Mouse (Mus musculus): ENCODE data around the gene Chd3. TPM values are rescaled to one million over a fixed set of nuclear protein-coding genes. Genes with fewer than 3 reads are reported as not detected.
"Not testable (repeated sequence)": the region's sequence is repeated elsewhere in the genome, so short reads cannot be mapped to it uniquely, and the experiment has no call there.

Chd3 gene
- polyA plus RNA-seq, 1 experiment from 2014 or later = 78.7 TPM

GRCm38 (mm10) chr11:69395634-69396373 is 26.6 kb upstream of the Chd3 start:
- H3K27me3 ChIP-seq = peaks cover 24% of the 10 kb centered on the region
- peak; percentile 84 for ATAC-seq (ENCODE audit: low FRiP score, low read depth)
- peak overlapping the region; percentile 82 for H3K9ac ChIP-seq (replicated peaks)
- peak overlapping the region; percentile 94 for H3K27ac ChIP-seq (replicated peaks)
- H3K4me1 ChIP-seq = peaks cover 42% of the 10 kb centered on the region
- peaks cover 21% of the 10 kb centered on the region for H3K36me3 ChIP-seq
- H3K4me3 ChIP-seq = peak overlapping the region; percentile 70
- H3K9me3 ChIP-seq = no peaks in the 10 kb centered on the region
- peak overlapping the region; percentile 81 for H3K4me2 ChIP-seq (replicated peaks)
- under 1% methylated on average over 48 of the region's 48 CpGs for WGBS

GRCm38 (mm10) chr11:69395235-69395633 is 26.0 kb upstream of the Chd3 start, which contains the start of the genes Naa38 and Cyb5d1:
Gene Naa38 (plus strand): TSS chr11:69395487.
Gene Cyb5d1 (minus strand): TSS chr11:69395631.
- peak; percentile 72 for ATAC-seq (ENCODE audit: low FRiP score, low read depth)

GRCm38 (mm10) chr11:69394591-69395167 is 25.5 kb upstream of the Chd3 start:
- Histone ChIP-seq H3K4me1 (peaks cover 43% of the 10 kb centered on the region), H3K4me3 (peak overlapping the region; percentile 70)

More at GRCm38 (mm10) chr11:69395235-69395633, 26.0 kb upstream of the Chd3 start, which contains the start of the genes Naa38 and Cyb5d1:
- under 1% methylated on average over 24 of the region's 24 CpGs for WGBS
- Histone ChIP-seq H3K27ac (replicated peaks) (peak within 1 kb of the TSS; percentile 94), H3K36me3 (peaks cover 15% of the 10 kb centered on the region), H3K4me1 (peaks cover 42% of the 10 kb centered on the region), H3K4me2 (replicated peaks) (peak within 1 kb of the TSS; percentile 81), H3K4me3 (peak within 1 kb of the TSS; percentile 70), H3K9ac (replicated peaks) (peak within 1 kb of the TSS; percentile 82), H3K27me3 (peaks cover 18% of the 10 kb centered on the region)
- H3K9me3 ChIP-seq = not testable (repeated sequence)

DNA sequence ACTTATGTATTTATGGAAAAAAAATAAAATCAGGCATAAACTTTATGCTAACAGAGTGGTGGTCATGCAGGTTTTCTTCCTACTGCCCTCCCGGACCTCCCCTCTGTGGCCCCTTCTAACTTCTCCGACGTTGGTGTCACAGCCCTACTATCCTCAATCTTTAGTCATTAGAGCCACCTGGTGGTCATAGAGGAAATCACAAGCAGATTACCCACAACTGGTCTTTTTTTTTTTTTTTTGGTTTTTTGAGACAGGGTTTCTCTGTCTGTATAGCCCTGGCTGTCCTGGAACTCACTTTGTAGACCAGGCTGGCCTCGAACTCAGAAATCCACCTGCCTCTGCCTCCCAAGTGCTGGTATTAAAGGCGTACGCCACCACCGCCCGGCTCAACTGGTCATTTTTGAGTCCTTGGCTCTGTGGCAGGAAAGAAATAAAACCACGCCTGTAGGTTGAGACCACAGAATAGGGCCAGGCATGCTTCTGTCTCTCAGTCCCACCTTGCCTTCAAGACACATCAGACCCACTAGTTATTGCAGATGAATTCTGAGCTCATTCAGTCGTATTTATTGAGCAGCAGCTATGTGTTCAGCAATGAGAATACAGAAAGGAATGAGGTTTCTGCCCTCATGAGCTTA is 21.3 kb upstream of the Chd3 start:
- Histone ChIP-seq H3K4me2 (replicated peaks) (no peak overlapping the region), H3K9me3 (no peaks in the 10 kb centered on the region), H3K36me3 (0 out of 2 replicates have a peak, but pooled peaks cover 2% of the 10 kb centered on the region), H3K27me3 (no peaks in the 10 kb centered on the region), H3K27ac (replicated peaks) (no peak overlapping the region), H3K9ac (replicated peaks) (no peak overlapping the region), H3K4me3 (no peak overlapping the region), H3K4me1 (peaks cover 9% of the 10 kb centered on the region)
- 53% methylated on average over 10 of the region's 10 CpGs for WGBS
- ATAC-seq (ENCODE audit: low FRiP score, low read depth) = no peak

More at GRCm38 (mm10) chr11:69394591-69395167, 25.5 kb upstream of the Chd3 start:
- 0 out of 2 replicates have a peak overlapping the region, but pooled peaks have one; percentile 94 for H3K27ac ChIP-seq (replicated peaks)
- H3K9ac ChIP-seq (replicated peaks) = peak overlapping the region; percentile 82
- peak; percentile 4; the same call in 1 of the 2 replicates for ATAC-seq (ENCODE audit: low FRiP score, low read depth)
- H3K36me3 ChIP-seq, H3K9me3 ChIP-seq: not testable (repeated sequence)
- WGBS = 2% methylated on average over 31 of the region's 31 CpGs
- peaks cover 13% of the 10 kb centered on the region for H3K27me3 ChIP-seq
- peak overlapping the region; percentile 81 for H3K4me2 ChIP-seq (replicated peaks)

DNA sequence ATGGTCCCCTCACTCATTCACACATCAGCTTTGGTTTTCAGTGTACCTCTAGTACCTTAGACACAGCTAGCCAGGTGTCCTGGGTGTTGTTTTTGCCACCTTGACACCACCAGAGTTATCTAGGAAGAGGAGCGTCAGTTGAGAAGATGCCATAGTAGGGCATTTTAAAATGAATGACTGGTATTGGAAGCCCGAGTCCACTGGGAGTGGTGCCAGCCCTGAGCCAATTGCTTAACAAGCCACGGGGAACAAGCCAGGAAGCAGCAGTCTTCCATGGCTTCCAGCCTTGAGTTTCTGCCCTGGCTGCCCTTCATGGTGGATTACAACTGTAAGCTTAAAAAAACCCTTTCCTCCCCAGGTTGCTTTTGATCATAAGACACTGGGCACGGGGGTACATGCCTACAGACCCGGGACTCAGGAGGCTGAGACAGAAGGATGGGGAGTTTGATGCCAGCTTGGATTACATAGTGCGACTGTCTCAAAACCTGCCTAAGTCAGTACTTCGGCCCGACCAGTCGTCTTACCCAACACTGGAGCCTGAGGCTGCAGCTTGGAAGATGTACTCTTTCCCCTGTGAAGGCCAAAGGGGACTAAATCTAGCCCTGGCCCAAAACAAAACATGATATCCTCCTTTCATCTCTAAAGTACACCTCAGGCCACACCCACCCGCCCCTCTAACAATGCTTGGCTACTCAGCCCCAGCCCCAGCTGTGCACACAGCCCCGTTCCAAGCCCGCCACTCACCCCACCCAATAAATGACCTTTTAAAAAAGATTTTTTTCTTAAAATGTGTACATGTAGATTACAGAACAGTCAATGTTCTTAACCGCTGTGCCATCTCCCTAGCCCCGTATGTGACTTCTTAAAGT is 20.6 kb upstream of the Chd3 start:
- no peak overlapping the region for H3K9ac ChIP-seq (replicated peaks)
- peaks cover 9% of the 10 kb centered on the region for H3K4me1 ChIP-seq
- no peaks in the 10 kb centered on the region for H3K9me3 ChIP-seq
- no peaks in the 10 kb centered on the region for H3K27me3 ChIP-seq
- no peak overlapping the region for H3K4me3 ChIP-seq
- WGBS = 67% methylated on average over 14 of the region's 14 CpGs
- no peak overlapping the region for H3K27ac ChIP-seq (replicated peaks)
- no peak for ATAC-seq (ENCODE audit: low FRiP score, low read depth)
- 0 out of 2 replicates have a peak, but pooled peaks cover 2% of the 10 kb centered on the region for H3K36me3 ChIP-seq
- no peak overlapping the region for H3K4me2 ChIP-seq (replicated peaks)

GRCm38 (mm10) chr11:69388680-69389079 is 19.5 kb upstream of the Chd3 start:
- Histone ChIP-seq H3K4me3 (no peak overlapping the region), H3K27me3 (no peaks in the 10 kb centered on the region), H3K4me1 (peaks cover 4% of the 10 kb centered on the region; the same call in 1 of the 2 replicates), H3K9me3 (no peaks in the 10 kb centered on the region), H3K9ac (replicated peaks) (no peak overlapping the region), H3K4me2 (replicated peaks) (no peak overlapping the region), H3K27ac (replicated peaks) (no peak overlapping the region), H3K36me3 (0 out of 2 replicates have a peak, but pooled peaks cover 2% of the 10 kb centered on the region)
- ATAC-seq (ENCODE audit: low FRiP score, low read depth) = no peak
- 95% methylated on average over 4 of the region's 4 CpGs for WGBS

DNA sequence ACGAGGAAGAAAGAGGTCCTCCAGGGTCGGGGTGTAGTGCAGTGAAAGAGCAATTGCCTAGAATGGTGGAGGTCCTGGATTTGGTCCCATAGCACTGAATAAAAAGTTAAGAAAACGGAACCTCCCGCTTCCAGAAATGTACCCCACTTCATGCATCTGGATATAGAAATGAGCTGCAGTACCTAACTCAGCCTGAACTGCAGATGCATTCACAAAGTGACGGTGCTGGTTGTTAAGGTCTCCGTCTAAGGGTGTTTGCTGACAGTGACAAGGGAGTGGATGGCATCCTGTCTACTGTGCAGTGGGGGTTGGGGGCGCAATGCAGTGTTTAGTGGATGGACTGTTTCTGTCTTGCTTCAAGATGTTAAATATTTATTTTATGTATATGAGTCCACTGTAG is 17.6 kb upstream of the Chd3 start:
- WGBS = 81% methylated on average over 7 of the region's 7 CpGs
- no peak overlapping the region for H3K9ac ChIP-seq (replicated peaks)
- no peak overlapping the region for H3K27ac ChIP-seq (replicated peaks)
- no peak overlapping the region for H3K4me2 ChIP-seq (replicated peaks)
- H3K4me3 ChIP-seq = no peak overlapping the region
- no peak for ATAC-seq (ENCODE audit: low FRiP score, low read depth)
- H3K36me3 ChIP-seq = no peaks in the 10 kb centered on the region
- H3K27me3 ChIP-seq = no peaks in the 10 kb centered on the region
- H3K4me1 ChIP-seq = peaks cover 4% of the 10 kb centered on the region; the same call in 1 of the 2 replicates
- H3K9me3 ChIP-seq = no peaks in the 10 kb centered on the region

DNA sequence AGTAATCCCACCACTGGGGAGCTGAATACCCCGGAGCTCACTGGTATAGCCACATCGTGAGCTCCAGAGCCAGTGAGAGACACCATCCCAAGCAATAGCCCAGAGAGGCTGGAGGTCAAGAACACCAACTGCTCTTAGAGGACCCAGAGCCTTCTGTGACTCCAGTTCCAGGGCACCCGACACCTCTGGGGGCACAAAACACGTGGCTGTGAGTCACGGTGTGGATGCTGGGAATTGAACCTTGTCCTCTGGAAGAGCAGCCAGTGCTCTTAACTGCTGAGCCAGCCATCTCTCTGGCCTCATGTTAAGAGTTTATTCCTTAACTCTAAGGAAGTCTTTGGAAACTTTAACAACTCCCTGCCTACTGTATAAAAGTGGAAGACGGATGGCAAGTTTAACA is 15.8 kb upstream of the Chd3 start:
- 82% methylated on average over 6 of the region's 6 CpGs for WGBS
- Histone ChIP-seq H3K4me1 (peaks cover 2% of the 10 kb centered on the region; the same call in 1 of the 2 replicates), H3K9ac (replicated peaks) (no peak overlapping the region), H3K27me3 (no peaks in the 10 kb centered on the region), H3K4me2 (replicated peaks) (no peak overlapping the region), H3K36me3 (no peaks in the 10 kb centered on the region), H3K4me3 (no peak overlapping the region), H3K27ac (replicated peaks) (no peak overlapping the region), H3K9me3 (no peaks in the 10 kb centered on the region)
- ATAC-seq (ENCODE audit: low FRiP score, low read depth) = no peak

GRCm38 (mm10) chr11:69382478-69383105 is 13.4 kb upstream of the Chd3 start:
- Histone ChIP-seq H3K4me3 (no peak overlapping the region), H3K27me3 (no peaks in the 10 kb centered on the region), H3K36me3 (no peaks in the 10 kb centered on the region), H3K9me3 (no peaks in the 10 kb centered on the region), H3K9ac (replicated peaks) (no peak overlapping the region), H3K4me2 (replicated peaks) (no peak overlapping the region), H3K27ac (replicated peaks) (no peak overlapping the region), H3K4me1 (no peaks in the 10 kb centered on the region)
- WGBS = 77% methylated on average over 10 of the region's 10 CpGs
- ATAC-seq (ENCODE audit: low FRiP score, low read depth) = no peak

DNA sequence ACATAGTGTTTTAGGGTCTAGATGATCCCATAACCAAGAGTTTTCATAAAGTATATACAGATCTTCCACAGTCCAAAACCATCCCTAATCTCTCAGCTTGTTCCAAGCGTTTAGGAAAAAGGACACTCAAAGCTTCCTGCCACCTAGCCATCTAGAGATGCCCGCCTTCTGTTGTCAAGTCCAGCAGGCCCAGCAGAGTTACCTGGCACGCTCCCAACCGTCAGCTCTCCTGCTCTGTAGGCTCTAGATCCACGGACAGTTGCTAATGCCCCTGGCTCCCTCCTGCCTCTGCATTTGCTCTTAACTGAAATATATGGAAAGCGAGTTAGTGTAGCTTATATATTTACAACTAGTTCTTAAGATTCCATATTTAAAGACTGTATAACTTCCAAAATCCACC is 12.2 kb upstream of the Chd3 start:
- Histone ChIP-seq H3K36me3 (0 out of 2 replicates have a peak, but pooled peaks cover under 1% of the 10 kb centered on the region), H3K9me3 (no peaks in the 10 kb centered on the region), H3K27me3 (no peaks in the 10 kb centered on the region), H3K9ac (replicated peaks) (no peak overlapping the region), H3K4me2 (replicated peaks) (no peak overlapping the region), H3K4me1 (no peaks in the 10 kb centered on the region), H3K4me3 (no peak overlapping the region), H3K27ac (replicated peaks) (no peak overlapping the region)
- ATAC-seq (ENCODE audit: low FRiP score, low read depth) = no peak
- WGBS = 85% methylated on average over 6 of the region's 6 CpGs

GRCm38 (mm10) chr11:69379600-69379999 is 10.4 kb upstream of the Chd3 start:
- H3K9me3 ChIP-seq = no peaks in the 10 kb centered on the region
- no peak overlapping the region for H3K27ac ChIP-seq (replicated peaks)
- H3K9ac ChIP-seq (replicated peaks) = no peak overlapping the region
- H3K4me3 ChIP-seq = no peak overlapping the region
- no peak overlapping the region for H3K4me2 ChIP-seq (replicated peaks)
- WGBS = 78% methylated on average over 3 of the region's 3 CpGs
- no peaks in the 10 kb centered on the region for H3K4me1 ChIP-seq
- 0 out of 2 replicates have a peak, but pooled peaks cover 4% of the 10 kb centered on the region for H3K36me3 ChIP-seq
- ATAC-seq (ENCODE audit: low FRiP score, low read depth) = no peak
- no peaks in the 10 kb centered on the region for H3K27me3 ChIP-seq
